22 mouse cellular contexts compared by ENCODE assay signal in the genomic region with DNA sequence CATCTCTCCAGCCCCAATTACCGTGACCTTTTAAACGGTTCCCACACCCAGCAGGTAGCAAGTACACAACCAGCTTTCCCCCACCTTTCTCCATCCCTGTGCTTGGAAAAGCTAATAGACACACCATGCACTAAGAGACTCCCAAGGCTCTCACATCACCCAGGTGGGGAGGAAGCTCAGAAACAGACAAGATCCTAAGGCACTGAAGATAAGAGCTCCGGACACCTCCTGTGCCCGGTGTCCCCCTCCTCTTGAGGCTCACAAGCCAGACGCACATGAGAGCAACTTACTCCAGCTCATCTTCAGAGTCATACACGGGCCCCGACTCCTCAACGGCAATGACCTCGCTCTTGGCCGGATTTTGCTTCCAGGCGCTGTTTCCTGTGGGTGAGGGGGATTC.
DNase-seq lines count a peak whose midpoint lies in the region; ATAC-seq and TF ChIP-seq lines count a peak whose summit lies in the region.
"Had no signal": no experiment of that assay in that cellular context is flagged by ENCODE, and none has a peak within 500 bp of the region (broad histone marks: within the 10 kb centered on the region; RNA-seq: fewer than 3 reads in every experiment).

No protein-coding gene starts in this region.

- no peaks in the 10 kb centered on the region for H3K4me1 ChIP-seq in forebrain, embryonic 11.5 days (replicated peaks; ENCODE audit: control insufficient read depth, insufficient read depth, low read length)
- no peaks in the 10 kb centered on the region for H3K4me1 ChIP-seq in forebrain, postnatal 0 days (ENCODE audit: insufficient read depth)
- no peaks in the 10 kb centered on the region for H3K4me1 ChIP-seq in heart, embryonic 11.5 days (ENCODE audit: control insufficient read depth, insufficient read depth, low read length)
- H3K4me1 ChIP-seq in heart, embryonic 10.5 days: peaks cover 6% of the 10 kb centered on the region; the same call in 1 of the 2 replicates
- no peaks in the 10 kb centered on the region for H3K4me1 ChIP-seq in midbrain, embryonic 11.5 days (ENCODE audit: control insufficient read depth, insufficient read depth, low read length)
- 0 out of 2 replicates have a peak, but pooled peaks cover 4% of the 10 kb centered on the region for H3K4me1 ChIP-seq in midbrain, embryonic 15.5 days

- H3K4me3 ChIP-seq in forebrain, embryonic 11.5 days (ENCODE audit: low read depth, low read length): no peak overlapping the region
- no peak overlapping the region for H3K4me3 ChIP-seq in forebrain, postnatal 0 days (ENCODE audit: low read depth, low read length)
- no peak overlapping the region for H3K4me3 ChIP-seq in heart, embryonic 11.5 days (ENCODE audit: low read depth, low read length)
- no peak overlapping the region for H3K4me3 ChIP-seq in heart, embryonic 10.5 days
- H3K4me3 ChIP-seq in midbrain, embryonic 11.5 days (ENCODE audit: low read depth, low read length): no peak overlapping the region
- no peak overlapping the region for H3K4me3 ChIP-seq in midbrain, embryonic 15.5 days

- peak; percentile 45 for DNase-seq in forebrain, embryonic 11.5 days (ENCODE audit: low spot score)
- no peak for DNase-seq in forebrain, postnatal 0 days
- peak; percentile 85 for DNase-seq in heart, adult 11 months
- peak; percentile 68 for DNase-seq in heart, embryonic 10.5 days (ENCODE audit: low spot score)
- no peak for DNase-seq in heart, adult 8-10 months (ENCODE audit: low spot score)
- peak; percentile 28 for DNase-seq in midbrain, embryonic 11.5 days (ENCODE audit: low spot score, missing footprints)
- DNase-seq: adrenal gland, adult 2 months; adrenal gland, adult 8-10 months; adrenal gland, postnatal 10 days; adrenal gland, postnatal 14 days; adrenal gland, postnatal 25 days; adrenal gland, postnatal 36 days; B cell, adult 2 months; cerebellum, adult 11 months; cerebellum, adult 11-12 months had no signal

- no peaks in the 10 kb centered on the region for H3K36me3 ChIP-seq in forebrain, embryonic 11.5 days (ENCODE audit: control insufficient read depth, insufficient read depth, low read length)
- H3K36me3 ChIP-seq in forebrain, postnatal 0 days (ENCODE audit: insufficient read depth): no peaks in the 10 kb centered on the region
- no peaks in the 10 kb centered on the region for H3K36me3 ChIP-seq in heart, embryonic 11.5 days (ENCODE audit: control insufficient read depth, insufficient read depth, low read length)
- no peaks in the 10 kb centered on the region for H3K36me3 ChIP-seq in heart, embryonic 10.5 days
- H3K36me3 ChIP-seq in midbrain, embryonic 11.5 days (ENCODE audit: control insufficient read depth, insufficient read depth, low read length): no peaks in the 10 kb centered on the region
- H3K36me3 ChIP-seq in midbrain, embryonic 15.5 days (replicated peaks): no peaks in the 10 kb centered on the region
- H3K36me3 ChIP-seq: G1E had no signal

- no peak overlapping the region for H3K9ac ChIP-seq in forebrain, embryonic 11.5 days (ENCODE audit: low read length)
- H3K9ac ChIP-seq in forebrain, postnatal 0 days: no peak overlapping the region
- no peak overlapping the region for H3K9ac ChIP-seq in heart, embryonic 11.5 days (ENCODE audit: low read depth, low read length)
- no peak overlapping the region for H3K9ac ChIP-seq in midbrain, embryonic 11.5 days (ENCODE audit: low read length)
- H3K9ac ChIP-seq in midbrain, embryonic 15.5 days: no peak overlapping the region

- ATAC-seq in forebrain, embryonic 11.5 days (replicated peaks; ENCODE audit: low FRiP score): no peak
- no peak for ATAC-seq in forebrain, postnatal 0 days
- no peak for ATAC-seq in heart, embryonic 11.5 days (replicated peaks; ENCODE audit: insufficient number of reproducible peaks, low FRiP score, low TSS enrichment)
- ATAC-seq in midbrain, embryonic 11.5 days (ENCODE audit: low FRiP score): no peak
- no peak for ATAC-seq in midbrain, embryonic 15.5 days (replicated peaks)
- ATAC-seq: activated CD4-positive, CD25-positive, alpha-beta regulatory T cell, adult 4 months; CD4-positive, CD25-positive, alpha-beta regulatory T cell, adult 4 months; Patski had no signal

- H3K27ac ChIP-seq in forebrain, embryonic 11.5 days (ENCODE audit: low read depth, low read length): no peak overlapping the region
- no peak overlapping the region for H3K27ac ChIP-seq in forebrain, postnatal 0 days (ENCODE audit: low read depth, low read length)
- H3K27ac ChIP-seq in heart, embryonic 11.5 days (ENCODE audit: low read depth, low read length): no peak overlapping the region
- no peak overlapping the region for H3K27ac ChIP-seq in heart, embryonic 10.5 days
- no peak overlapping the region for H3K27ac ChIP-seq in midbrain, embryonic 11.5 days (ENCODE audit: low read depth, low read length)
- no peak overlapping the region for H3K27ac ChIP-seq in midbrain, embryonic 15.5 days

- H3K27me3 ChIP-seq in forebrain, embryonic 11.5 days (ENCODE audit: control insufficient read depth, insufficient read depth, low read length): no peaks in the 10 kb centered on the region
- no peaks in the 10 kb centered on the region for H3K27me3 ChIP-seq in forebrain, postnatal 0 days (ENCODE audit: insufficient read depth, low read length)
- H3K27me3 ChIP-seq in heart, embryonic 11.5 days (ENCODE audit: control insufficient read depth, insufficient read depth, low read length): no peaks in the 10 kb centered on the region
- peaks cover 3% of the 10 kb centered on the region; the same call in 1 of the 2 replicates for H3K27me3 ChIP-seq in heart, embryonic 10.5 days (ENCODE audit: insufficient read depth, poor library complexity, severe bottlenecking)
- no peaks in the 10 kb centered on the region for H3K27me3 ChIP-seq in midbrain, embryonic 11.5 days (ENCODE audit: control insufficient read depth, insufficient read depth, low read length)
- no peaks in the 10 kb centered on the region for H3K27me3 ChIP-seq in midbrain, embryonic 15.5 days (replicated peaks)
- H3K27me3 ChIP-seq: CH12.LX, Patski had no signal

- WGBS in forebrain, embryonic 11.5 days: 79% methylated on average over 11 of the region's 11 CpGs
- WGBS in forebrain, postnatal 0 days: 82% methylated on average over 11 of the region's 11 CpGs
- 65% methylated on average over 11 of the region's 11 CpGs for WGBS in heart, embryonic 11.5 days (ENCODE audit: insufficient replicate concordance)
- 68% methylated on average over 11 of the region's 11 CpGs for WGBS in heart, embryonic 10.5 days
- 79% methylated on average over 11 of the region's 11 CpGs for WGBS in midbrain, embryonic 11.5 days
- WGBS in midbrain, embryonic 15.5 days: 76% methylated on average over 11 of the region's 11 CpGs

- H3K4me2 ChIP-seq in forebrain, embryonic 11.5 days (ENCODE audit: low read depth, low read length, severe bottlenecking): no peak overlapping the region
- H3K4me2 ChIP-seq in forebrain, postnatal 0 days (ENCODE audit: low read depth): no peak overlapping the region
- no peak overlapping the region for H3K4me2 ChIP-seq in heart, embryonic 11.5 days
- H3K4me2 ChIP-seq in midbrain, embryonic 11.5 days: no peak overlapping the region
- no peak overlapping the region for H3K4me2 ChIP-seq in midbrain, embryonic 15.5 days

- H3K9me3 ChIP-seq in forebrain, embryonic 11.5 days (ENCODE audit: control insufficient read depth, low read length): no peaks in the 10 kb centered on the region
- H3K9me3 ChIP-seq in forebrain, postnatal 0 days (ENCODE audit: low read length): no peaks in the 10 kb centered on the region
- H3K9me3 ChIP-seq in heart, embryonic 11.5 days (replicated peaks; ENCODE audit: control insufficient read depth, low read length): no peaks in the 10 kb centered on the region
- no peaks in the 10 kb centered on the region for H3K9me3 ChIP-seq in heart, embryonic 10.5 days
- no peaks in the 10 kb centered on the region for H3K9me3 ChIP-seq in midbrain, embryonic 11.5 days (ENCODE audit: control insufficient read depth, low read length)
- H3K9me3 ChIP-seq in midbrain, embryonic 15.5 days: no peaks in the 10 kb centered on the region
- H3K9me3 ChIP-seq: G1E had no signal

- no peak for TF ChIP-seq CTCF in forebrain, postnatal 0 days (IDR thresholded peaks at IDR 0.05; ENCODE audit: low read depth)

Comparison
In these comparisons a context has a peak if more than half of its experiments do, and no peak if none do; other contexts are left out.
1. DNase-seq: peak in forebrain, embryonic 11.5 days (single experiment), heart, adult 11 months (single experiment), heart, embryonic 10.5 days (single experiment) and midbrain, embryonic 11.5 days (single experiment); none in forebrain, postnatal 0 days (single experiment) and heart, adult 8-10 months (single experiment).